Mouse (Mus musculus) limb, embryonic 11.5 days (tissue): ENCODE data around the gene Utp20. TPM values are rescaled to one million over a fixed set of nuclear protein-coding genes. Genes with fewer than 3 reads are reported as not detected.
A peak's percentile ranks its signal among the peaks of the same experiment; 100 is the strongest.

Experiments
- ATAC-seq: fragments of 200-750 bp; cut with Nextera tagmentation; 2 replicates; pipeline ENCODE4 v1.8.0; 2017; ENCODE audit warnings: low read depth; ENCODE audit not compliant: insufficient number of reproducible peaks, low FRiP score, low TSS enrichment
- DNase-seq: peaks from one replicate; pipeline ENCODE4 v3.0.0-alpha.2; 2015; ENCODE audit warnings: low spot score
- H3K27ac ChIP-seq: fragments of 300-500 bp; sonication (generic); replicated peaks from 2 replicates; pipeline ENCODE4 v1.5.1; 2014; ENCODE audit warnings: low read depth, mild to moderate bottlenecking, low read length
- H3K27me3 ChIP-seq: fragments of 300-500 bp; sonication (generic); 2 replicates; pipeline ENCODE4 v1.6.1; 2014; ENCODE audit warnings: mild to moderate bottlenecking, low read length, mixed read lengths; ENCODE audit not compliant: control insufficient read depth, insufficient read depth
- H3K36me3 ChIP-seq: fragments of 300-500 bp; sonication (generic); 2 replicates; pipeline ENCODE4 v1.6.1; 2014; ENCODE audit warnings: mild to moderate bottlenecking, low read length, moderate library complexity, mixed read lengths; ENCODE audit not compliant: control insufficient read depth, insufficient read depth
- H3K4me1 ChIP-seq: fragments of 300-500 bp; sonication (generic); 2 replicates; pipeline ENCODE4 v1.6.1; 2014; ENCODE audit warnings: low read length, mixed read lengths; ENCODE audit not compliant: control insufficient read depth, insufficient read depth
- H3K4me2 ChIP-seq: fragments of 300-500 bp; sonication (generic); 2 replicates; pipeline ENCODE4 v1.6.1; 2014; ENCODE audit warnings: low read depth, mild to moderate bottlenecking, moderate library complexity; ENCODE audit not compliant: severe bottlenecking
- H3K4me3 ChIP-seq: fragments of 300-500 bp; sonication (generic); 2 replicates; pipeline ENCODE4 v1.5.1; 2014; ENCODE audit warnings: low read depth, low read length
- H3K9ac ChIP-seq: fragments of 300-500 bp; sonication (generic); 2 replicates; pipeline ENCODE4 v1.6.1; 2014; ENCODE audit warnings: mild to moderate bottlenecking, low read length
- H3K9me3 ChIP-seq: fragments of 300-500 bp; sonication (generic); 2 replicates; pipeline ENCODE4 v1.6.1; 2016; ENCODE audit warnings: low read length; ENCODE audit not compliant: control insufficient read depth
- WGBS: fragments of 180-500 bp; shearing (Covaris S2); extraction: QIAGEN DNeasy Blood & Tissue Kit; methylation state at CpG from one replicate; pipeline ENCODE4 v1.1.7; 2014; 5-methylcytosine and 5-hydroxymethylcytosine counted together
- polyA plus RNA-seq: library from polyadenylated mRNA; unstranded; fragments of >200 nt; fragmentation: Nextera tagmentation; extraction: Ambion mirVana; gene quantifications from 2 replicates; pipeline ENCODE4 v1.2.1, GENCODE M21; 2014

Gene Utp20
- 28.2 and 29.7 TPM in 2 replicates for polyA plus RNA-seq

GRCm38 (mm10) chr10:88826188-88826946, at the start of gene Utp20:
Gene Utp20, minus strand, starts transcription at chr10:88826804.
- Histone ChIP-seq H3K4me2 (peak within 1 kb of the TSS; percentile 63), H3K27ac (no peak within 1 kb of the TSS), H3K9me3 (no peaks in the 10 kb centered on the region), H3K4me1 (no peaks in the 10 kb centered on the region), H3K27me3 (no peaks in the 10 kb centered on the region), H3K36me3 (no peaks in the 10 kb centered on the region), H3K4me3 (peak within 1 kb of the TSS; percentile 61), H3K9ac (peak within 1 kb of the TSS; percentile 51)
- under 1% methylated on average over 44 of the region's 44 CpGs for WGBS
- ATAC-seq (peak; percentile 99), DNase-seq (peak; percentile 88)

GRCm38 (mm10) chr10:88874870-88875269, 48.3 kb upstream of the Utp20 start:
- Histone ChIP-seq H3K27ac (no peak overlapping the region), H3K36me3 (no peaks in the 10 kb centered on the region), H3K27me3 (no peaks in the 10 kb centered on the region), H3K4me1 (no peaks in the 10 kb centered on the region), H3K4me2 (no peak overlapping the region), H3K4me3 (no peak overlapping the region), H3K9me3 (no peaks in the 10 kb centered on the region), H3K9ac (no peak overlapping the region)
- no peak for DNase-seq
- 73% methylated on average over 5 of the region's 5 CpGs for WGBS
- ATAC-seq, result no peak

- no peaks in the 10 kb centered on the region for H3K27me3 ChIP-seq
- no peaks in the 10 kb centered on the region for H3K4me1 ChIP-seq
- DNase-seq (no peak), ATAC-seq (no peak)
- no peaks in the 10 kb centered on the region for H3K9me3 ChIP-seq
- 70% methylated on average over 2 of the region's 2 CpGs for WGBS
- no peak overlapping the region for H3K27ac ChIP-seq
- no peaks in the 10 kb centered on the region for H3K36me3 ChIP-seq
- H3K9ac ChIP-seq, result no peak overlapping the region
- H3K4me3 ChIP-seq, result no peak overlapping the region
- H3K4me2 ChIP-seq, result no peak overlapping the region
Measured at GRCm38 (mm10) chr10:88866017-88866416, 39.4 kb upstream of the Utp20 start.

- Histone ChIP-seq H3K4me1 (no peaks in the 10 kb centered on the region), H3K4me2 (no peak overlapping the region), H3K27ac (no peak overlapping the region), H3K4me3 (no peak overlapping the region), H3K27me3 (no peaks in the 10 kb centered on the region), H3K9ac (no peak overlapping the region), H3K36me3 (no peaks in the 10 kb centered on the region), H3K9me3 (no peaks in the 10 kb centered on the region)
- DNase-seq, result no peak
- WGBS, result 88% methylated on average over 5 of the region's 5 CpGs
- no peak for ATAC-seq
Measured at GRCm38 (mm10) chr10:88862293-88862692, 35.7 kb upstream of the Utp20 start.

GRCm38 (mm10) chr10:88861416-88861815, 34.8 kb upstream of the Utp20 start:
- Histone ChIP-seq H3K9me3 (no peaks in the 10 kb centered on the region), H3K4me3 (no peak overlapping the region), H3K36me3 (no peaks in the 10 kb centered on the region), H3K27me3 (no peaks in the 10 kb centered on the region), H3K27ac (no peak overlapping the region), H3K4me2 (no peak overlapping the region), H3K9ac (no peak overlapping the region), H3K4me1 (no peaks in the 10 kb centered on the region)
- no peak for ATAC-seq
- DNase-seq, result no peak

GRCm38 (mm10) chr10:88860911-88861310, 34.3 kb upstream of the Utp20 start:
- no peaks in the 10 kb centered on the region for H3K27me3 ChIP-seq
- no peak overlapping the region for H3K27ac ChIP-seq
- H3K4me1 ChIP-seq, result no peaks in the 10 kb centered on the region
- no peak overlapping the region for H3K9ac ChIP-seq
- WGBS, result 91% methylated on average over 3 of the region's 3 CpGs
- H3K36me3 ChIP-seq, result no peaks in the 10 kb centered on the region
- DNase-seq, result no peak
- no peak for ATAC-seq
- H3K9me3 ChIP-seq, result no peaks in the 10 kb centered on the region
- H3K4me2 ChIP-seq, result no peak overlapping the region
- no peak overlapping the region for H3K4me3 ChIP-seq

GRCm38 (mm10) chr10:88853326-88853725, 26.7 kb upstream of the Utp20 start:
- DNase-seq (no peak), ATAC-seq (no peak)
- WGBS, result 81% methylated on average over 7 of the region's 7 CpGs
- no peaks in the 10 kb centered on the region for H3K4me1 ChIP-seq
- H3K9me3 ChIP-seq, result no peaks in the 10 kb centered on the region
- no peak overlapping the region for H3K9ac ChIP-seq
- H3K27ac ChIP-seq, result no peak overlapping the region
- no peak overlapping the region for H3K4me3 ChIP-seq
- no peaks in the 10 kb centered on the region for H3K36me3 ChIP-seq
- no peaks in the 10 kb centered on the region for H3K27me3 ChIP-seq
- H3K4me2 ChIP-seq, result no peak overlapping the region

GRCm38 (mm10) chr10:88849976-88850375, 23.4 kb upstream of the Utp20 start:
- Histone ChIP-seq H3K9ac (no peak overlapping the region), H3K9me3 (no peaks in the 10 kb centered on the region)
- WGBS, result 93% methylated on average over 4 of the region's 4 CpGs

More at GRCm38 (mm10) chr10:88849976-88850375, 23.4 kb upstream of the Utp20 start:
- Histone ChIP-seq H3K27me3 (no peaks in the 10 kb centered on the region), H3K4me3 (no peak overlapping the region), H3K27ac (no peak overlapping the region), H3K4me1 (no peaks in the 10 kb centered on the region), H3K36me3 (no peaks in the 10 kb centered on the region), H3K4me2 (no peak overlapping the region)
- DNase-seq (no peak), ATAC-seq (no peak)
